Mouse (Mus musculus) kidney, embryonic 15.5 days (tissue): ENCODE measurements at regions not wholly inside any gene's neighbourhood (a gene's known extent, or its start where the extent isn't known, plus 50 kb on each side); places are given as distances from the start of the nearest gene placed in this dataset.

Experiments
- ATAC-seq: fragments of 200-750 bp; cut with Nextera tagmentation; replicated peaks from 2 replicates; pipeline ENCODE4 v1.8.0; 2017; ENCODE audit warnings: moderate TSS enrichment; ENCODE audit not compliant: low FRiP score
- H3K27ac ChIP-seq: fragments of 300-500 bp; sonication (generic); 2 replicates; pipeline ENCODE4 v1.5.1; 2015; ENCODE audit warnings: mild to moderate bottlenecking, inconsistent platforms
- H3K27me3 ChIP-seq: fragments of 300-500 bp; sonication (generic); 2 replicates; pipeline ENCODE4 v1.6.1; 2015; ENCODE audit warnings: inconsistent platforms
- H3K36me3 ChIP-seq: fragments of 300-500 bp; sonication (generic); 2 replicates; pipeline ENCODE4 v1.6.1; 2015; ENCODE audit warnings: inconsistent platforms
- H3K4me1 ChIP-seq: fragments of 300-500 bp; sonication (generic); 2 replicates; pipeline ENCODE4 v1.6.1; 2015; ENCODE audit warnings: inconsistent platforms
- H3K4me2 ChIP-seq: fragments of 300-500 bp; sonication (generic); 2 replicates; pipeline ENCODE4 v1.6.1; 2015; ENCODE audit warnings: moderate library complexity, mild to moderate bottlenecking, inconsistent platforms
- H3K4me3 ChIP-seq: fragments of 300-500 bp; sonication (generic); replicated peaks from 2 replicates; pipeline ENCODE4 v1.5.1; 2015; ENCODE audit warnings: mild to moderate bottlenecking, inconsistent platforms
- H3K9ac ChIP-seq: fragments of 300-500 bp; sonication (generic); 2 replicates; pipeline ENCODE4 v1.6.1; 2015; ENCODE audit warnings: mild to moderate bottlenecking, inconsistent platforms
- H3K9me3 ChIP-seq: fragments of 300-500 bp; sonication (generic); replicated peaks from 2 replicates; pipeline ENCODE4 v1.6.1; 2016; ENCODE audit warnings: inconsistent platforms
- WGBS: fragments of 180-500 bp; shearing (Covaris S2); methylation state at CpG from one replicate; pipeline ENCODE4 v1.1.7; 2015; ENCODE audit warnings: mixed read lengths; 5-methylcytosine and 5-hydroxymethylcytosine counted together

- no peaks in the 10 kb centered on the region for H3K27me3 ChIP-seq
- ATAC-seq: peak; percentile 56; the same call in 1 of the 2 replicates
- H3K9ac ChIP-seq: no peak overlapping the region
- no peak overlapping the region for H3K4me2 ChIP-seq
- no peaks in the 10 kb centered on the region for H3K36me3 ChIP-seq
- no peak overlapping the region for H3K4me3 ChIP-seq
- no peak overlapping the region for H3K27ac ChIP-seq
- H3K4me1 ChIP-seq: no peaks in the 10 kb centered on the region
- H3K9me3 ChIP-seq: no peaks in the 10 kb centered on the region
Measured at GRCm38 (mm10) chr10:114083441-114083840, 718.7 kb downstream of the Trhde start.

GRCm38 (mm10) chr10:114041991-114042390 lies 760.1 kb downstream of the Trhde start:
- no peaks in the 10 kb centered on the region for H3K4me1 ChIP-seq
- H3K36me3 ChIP-seq: no peaks in the 10 kb centered on the region
- H3K27me3 ChIP-seq: no peaks in the 10 kb centered on the region
- H3K4me2 ChIP-seq: no peak overlapping the region
- no peak overlapping the region for H3K9ac ChIP-seq
- no peak for ATAC-seq
- H3K27ac ChIP-seq: no peak overlapping the region
- H3K4me3 ChIP-seq: no peak overlapping the region
- no peaks in the 10 kb centered on the region for H3K9me3 ChIP-seq

GRCm38 (mm10) chr10:114013427-114013826 lies 788.7 kb downstream of the Trhde start:
- no peak overlapping the region for H3K4me2 ChIP-seq
- no peaks in the 10 kb centered on the region for H3K27me3 ChIP-seq
- H3K9ac ChIP-seq: no peak overlapping the region
- no peak overlapping the region for H3K27ac ChIP-seq
- H3K4me1 ChIP-seq: no peaks in the 10 kb centered on the region
- H3K36me3 ChIP-seq: no peaks in the 10 kb centered on the region
- no peak overlapping the region for H3K4me3 ChIP-seq
- H3K9me3 ChIP-seq: no peaks in the 10 kb centered on the region
- no peak for ATAC-seq

- no peaks in the 10 kb centered on the region for H3K27me3 ChIP-seq
- no peaks in the 10 kb centered on the region for H3K4me1 ChIP-seq
- H3K4me3 ChIP-seq: no peak overlapping the region
- H3K27ac ChIP-seq: no peak overlapping the region
- no peaks in the 10 kb centered on the region for H3K36me3 ChIP-seq
- H3K9me3 ChIP-seq: no peaks in the 10 kb centered on the region
- H3K9ac ChIP-seq: no peak overlapping the region
- H3K4me2 ChIP-seq: no peak overlapping the region
- ATAC-seq: no peak
Measured at GRCm38 (mm10) chr10:113985376-113985775, 816.7 kb downstream of the Trhde start.

- Histone ChIP-seq H3K36me3 (no peaks in the 10 kb centered on the region), H3K9ac (no peak overlapping the region), H3K4me3 (no peak overlapping the region), H3K4me2 (no peak overlapping the region), H3K9me3 (no peaks in the 10 kb centered on the region), H3K27ac (no peak overlapping the region), H3K4me1 (no peaks in the 10 kb centered on the region), H3K27me3 (no peaks in the 10 kb centered on the region)
- ATAC-seq: no peak
- WGBS: 85% methylated on average over 6 of the region's 6 CpGs
Measured at GRCm38 (mm10) chr10:113972826-113973225, 829.3 kb downstream of the Trhde start.

- no peak overlapping the region for H3K4me2 ChIP-seq
- no peak overlapping the region for H3K9ac ChIP-seq
- no peaks in the 10 kb centered on the region for H3K27me3 ChIP-seq
- WGBS: 30% methylated on average over 3 of the region's 3 CpGs
- H3K4me1 ChIP-seq: no peaks in the 10 kb centered on the region
- no peak overlapping the region for H3K4me3 ChIP-seq
- ATAC-seq: no peak
- no peak overlapping the region for H3K27ac ChIP-seq
- H3K9me3 ChIP-seq: no peaks in the 10 kb centered on the region
- H3K36me3 ChIP-seq: no peaks in the 10 kb centered on the region
Measured at GRCm38 (mm10) chr10:113946801-113947200, 855.3 kb downstream of the Trhde start.

- WGBS: 82% methylated on average over 6 of the region's 6 CpGs
- Histone ChIP-seq H3K4me2 (no peak overlapping the region), H3K27me3 (no peaks in the 10 kb centered on the region), H3K4me3 (no peak overlapping the region), H3K9me3 (no peaks in the 10 kb centered on the region), H3K4me1 (no peaks in the 10 kb centered on the region), H3K9ac (no peak overlapping the region), H3K36me3 (no peaks in the 10 kb centered on the region), H3K27ac (no peak overlapping the region)
- no peak for ATAC-seq
Measured at GRCm38 (mm10) chr10:113939524-113939923, 862.6 kb downstream of the Trhde start.

GRCm38 (mm10) chr10:113930201-113930790 lies 871.8 kb downstream of the Trhde start:
- H3K9me3 ChIP-seq: no peaks in the 10 kb centered on the region
- H3K36me3 ChIP-seq: no peaks in the 10 kb centered on the region
- no peak overlapping the region for H3K4me2 ChIP-seq
- no peak for ATAC-seq
- WGBS: 74% methylated on average over 6 of the region's 6 CpGs
- no peak overlapping the region for H3K9ac ChIP-seq
- H3K4me1 ChIP-seq: no peaks in the 10 kb centered on the region
- no peaks in the 10 kb centered on the region for H3K27me3 ChIP-seq
- H3K4me3 ChIP-seq: no peak overlapping the region
- H3K27ac ChIP-seq: no peak overlapping the region

- Histone ChIP-seq H3K27me3 (no peaks in the 10 kb centered on the region), H3K4me2 (no peak overlapping the region), H3K4me1 (no peaks in the 10 kb centered on the region), H3K9me3 (no peaks in the 10 kb centered on the region), H3K36me3 (no peaks in the 10 kb centered on the region), H3K27ac (no peak overlapping the region), H3K9ac (no peak overlapping the region), H3K4me3 (no peak overlapping the region)
- WGBS: 79% methylated on average over 3 of the region's 3 CpGs
- no peak for ATAC-seq
Measured at GRCm38 (mm10) chr10:113916705-113917104, 885.4 kb downstream of the Trhde start.

GRCm38 (mm10) chr10:113902744-113903143 lies 899.4 kb downstream of the Trhde start:
- H3K36me3 ChIP-seq: no peaks in the 10 kb centered on the region
- 85% methylated on average over 1 of the region's 1 CpGs for WGBS

GRCm38 (mm10) chr10:113874419-113875161 lies 927.5 kb downstream of the Trhde start:
- H3K27ac ChIP-seq: no peak overlapping the region
- no peak overlapping the region for H3K4me2 ChIP-seq
- H3K36me3 ChIP-seq: no peaks in the 10 kb centered on the region
- H3K4me3 ChIP-seq: no peak overlapping the region
- H3K27me3 ChIP-seq: no peaks in the 10 kb centered on the region
- 85% methylated on average over 4 of the region's 4 CpGs for WGBS
- no peaks in the 10 kb centered on the region for H3K4me1 ChIP-seq
- no peak overlapping the region for H3K9ac ChIP-seq
- ATAC-seq: no peak
- no peaks in the 10 kb centered on the region for H3K9me3 ChIP-seq

More at GRCm38 (mm10) chr10:113902744-113903143, 899.4 kb downstream of the Trhde start:
- H3K4me1 ChIP-seq: no peaks in the 10 kb centered on the region
- H3K9me3 ChIP-seq: no peaks in the 10 kb centered on the region
- no peak overlapping the region for H3K27ac ChIP-seq
- no peaks in the 10 kb centered on the region for H3K27me3 ChIP-seq
- ATAC-seq: no peak
- H3K9ac ChIP-seq: no peak overlapping the region
- H3K4me3 ChIP-seq: no peak overlapping the region
- no peak overlapping the region for H3K4me2 ChIP-seq

GRCm38 (mm10) chr10:113824596-113824995 lies 895.8 kb upstream of the Atxn7l3b start:
- Histone ChIP-seq H3K27ac (no peak overlapping the region), H3K9me3 (no peaks in the 10 kb centered on the region), H3K4me2 (no peak overlapping the region), H3K9ac (no peak overlapping the region), H3K36me3 (no peaks in the 10 kb centered on the region), H3K4me3 (no peak overlapping the region), H3K4me1 (no peaks in the 10 kb centered on the region), H3K27me3 (no peaks in the 10 kb centered on the region)
- ATAC-seq: no peak
- 89% methylated on average over 1 of the region's 1 CpGs for WGBS
